Mouse (Mus musculus) kidney, postnatal 14 days (tissue): Measurements from ENCODE around the gene Gm10799.
"Not testable (repeated sequence)": the region's sequence is repeated elsewhere in the genome, so short reads cannot be mapped to it uniquely, and the experiment has no call there.

ENCODE experiments used
- DNase-seq: peaks from one replicate; pipeline ENCODE4 v3.0.0; 2022; ENCODE audit warnings: mixed read lengths

The Gm10799 gene

GRCm38 (mm10) chr2:104068450-104068849 lies at the start of gene Gm10799:
Gene Gm10799 (minus strand): TSS chr2:104068550.
- not testable (repeated sequence) for DNase-seq

GRCm38 (mm10) chr2:104117173-104117572 lies 48.8 kb upstream of the Gm10799 start:
- not testable (repeated sequence) for DNase-seq

GRCm38 (mm10) chr2:104114898-104115297 lies 46.5 kb upstream of the Gm10799 start:
- no peak for DNase-seq

- DNase-seq: not testable (repeated sequence)
Measured at GRCm38 (mm10) chr2:104113563-104113962, 45.2 kb upstream of the Gm10799 start.

GRCm38 (mm10) chr2:104111170-104111797 lies 42.9 kb upstream of the Gm10799 start:
- not testable (repeated sequence) for DNase-seq

- DNase-seq: no peak
Measured at GRCm38 (mm10) chr2:104110031-104110430, 41.7 kb upstream of the Gm10799 start.

- no peak for DNase-seq
Measured at GRCm38 (mm10) chr2:104109528-104109927, 41.2 kb upstream of the Gm10799 start.

GRCm38 (mm10) chr2:104109021-104109420 lies 40.7 kb upstream of the Gm10799 start:
- DNase-seq: not testable (repeated sequence)

GRCm38 (mm10) chr2:104104800-104105199 lies 36.5 kb upstream of the Gm10799 start:
- DNase-seq: no peak

- no peak for DNase-seq
Measured at GRCm38 (mm10) chr2:104099946-104100345, 31.6 kb upstream of the Gm10799 start.

GRCm38 (mm10) chr2:104099231-104099585 lies 30.9 kb upstream of the Gm10799 start:
- DNase-seq: no peak

GRCm38 (mm10) chr2:104098529-104099230 lies 30.3 kb upstream of the Gm10799 start:
- no peak for DNase-seq

GRCm38 (mm10) chr2:104097396-104097795 lies 29.0 kb upstream of the Gm10799 start:
- DNase-seq: not testable (repeated sequence)

GRCm38 (mm10) chr2:104096796-104097195 lies 28.4 kb upstream of the Gm10799 start:
- not testable (repeated sequence) for DNase-seq

- DNase-seq: peak; percentile 27
Measured at GRCm38 (mm10) chr2:104096256-104096655, 27.9 kb upstream of the Gm10799 start.

- DNase-seq: peak; percentile 93
Measured at GRCm38 (mm10) chr2:104095741-104096213, 27.4 kb upstream of the Gm10799 start, which contains the start of gene Cd59a. Gene Cd59a (plus strand): TSS chr2:104095801.

GRCm38 (mm10) chr2:104093305-104093704 lies 25.0 kb upstream of the Gm10799 start:
- no peak for DNase-seq

GRCm38 (mm10) chr2:104087562-104087961 lies 19.2 kb upstream of the Gm10799 start:
- DNase-seq: not testable (repeated sequence)

GRCm38 (mm10) chr2:104084027-104084426 lies 15.7 kb upstream of the Gm10799 start:
- not testable (repeated sequence) for DNase-seq

- DNase-seq: no peak
Measured at GRCm38 (mm10) chr2:104082474-104082873, 14.1 kb upstream of the Gm10799 start.

GRCm38 (mm10) chr2:104081436-104082050 lies 13.2 kb upstream of the Gm10799 start:
- DNase-seq: not testable (repeated sequence)

- DNase-seq: not testable (repeated sequence)
Measured at GRCm38 (mm10) chr2:104078285-104078684, 9.9 kb upstream of the Gm10799 start.

GRCm38 (mm10) chr2:104069704-104070185 lies 1.4 kb upstream of the Gm10799 start, which contains the start of gene Cd59b:
Gene Cd59b (plus strand): TSS chr2:104069849.
- DNase-seq: peak; percentile 69
